Mouse (Mus musculus): ENCODE measurements at regions not wholly inside any gene's neighbourhood (a gene's known extent, or its start where the extent isn't known, plus 50 kb on each side); places are given as distances from the start of the nearest gene placed in this dataset.

DNA sequence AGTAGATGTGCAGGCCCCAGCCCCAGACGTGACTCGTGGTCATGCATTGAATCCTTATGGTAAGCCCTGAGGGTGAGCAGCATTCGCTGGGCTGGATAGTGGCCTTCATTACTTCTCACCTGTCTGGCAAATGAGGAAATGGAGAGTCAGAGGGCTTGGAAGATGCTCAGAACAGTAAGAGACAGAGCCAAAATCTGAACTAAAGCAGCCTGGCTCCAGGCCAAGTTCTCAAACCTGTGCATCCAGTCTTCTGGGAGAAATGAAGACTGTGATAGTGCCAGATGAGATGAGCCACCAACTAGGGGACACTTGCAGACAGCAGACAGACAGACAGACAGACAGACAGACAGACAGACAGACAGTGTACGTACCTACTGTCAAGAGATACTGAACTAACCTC, 137.1 kb downstream of the Wscd1 start:
- no peak for DNase-seq (ENCODE audit: extremely low spot score)

DNA sequence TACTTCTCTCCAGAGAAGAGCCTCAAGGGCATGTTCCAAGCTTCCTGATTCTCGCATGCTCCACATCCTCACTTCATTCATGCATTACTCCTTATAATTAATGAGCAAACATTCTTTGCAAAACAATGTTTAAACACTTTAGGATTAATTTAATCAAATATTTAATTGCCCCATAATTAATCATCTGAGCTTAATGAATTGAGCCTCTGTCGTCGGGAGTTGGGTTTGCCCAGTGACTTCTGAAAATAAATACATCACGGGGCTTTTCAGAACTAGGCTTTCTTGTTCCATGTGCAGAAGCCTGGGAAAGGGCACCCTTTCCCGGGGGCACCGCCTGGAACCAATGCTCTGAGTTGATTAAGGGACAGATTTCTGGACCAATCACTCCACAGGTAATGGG, 135.1 kb downstream of the Wscd1 start:
- no peak for DNase-seq (ENCODE audit: extremely low spot score)

DNA sequence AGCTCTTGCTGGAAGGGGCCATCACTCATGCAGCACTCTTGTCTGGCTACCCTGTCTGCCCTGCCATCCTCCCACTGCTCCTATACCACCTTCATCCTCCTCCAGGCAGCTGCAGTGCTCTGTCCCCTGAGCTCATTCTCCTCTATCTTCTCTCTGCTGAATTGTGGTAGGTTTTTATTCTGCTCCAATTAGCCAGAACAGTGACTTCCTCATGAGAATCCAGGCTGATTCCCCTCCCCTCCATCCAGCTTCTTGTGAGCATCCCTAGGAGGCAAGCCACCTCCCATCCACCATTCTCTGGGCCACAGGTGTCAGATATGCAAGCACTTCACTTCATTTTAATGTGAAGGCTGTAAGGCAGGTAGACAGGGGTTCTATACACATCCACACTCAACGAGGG, 132.1 kb downstream of the Wscd1 start:
- DNase-seq (ENCODE audit: extremely low spot score) = no peak

DNA sequence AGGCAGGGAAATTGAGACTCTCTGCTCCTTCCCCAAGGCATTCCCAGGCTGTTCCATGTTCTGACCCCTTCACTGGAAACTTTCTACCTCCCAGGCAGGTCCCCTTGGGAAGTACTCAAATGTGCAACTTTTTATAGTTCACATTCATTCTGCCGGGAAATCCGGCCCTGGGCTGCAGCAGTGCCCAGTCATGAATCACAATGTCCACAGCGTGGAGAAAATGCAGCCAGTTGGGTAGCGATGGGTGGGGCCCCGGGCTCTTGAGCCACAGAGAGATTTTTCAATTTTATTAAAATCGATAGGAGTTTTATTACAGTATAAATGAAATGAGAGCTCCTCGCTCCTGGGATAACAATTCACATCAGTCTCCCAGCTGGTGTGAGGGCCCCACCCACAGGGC, 121.6 kb downstream of the Wscd1 start:
- no peak for DNase-seq (ENCODE audit: extremely low spot score)

DNA sequence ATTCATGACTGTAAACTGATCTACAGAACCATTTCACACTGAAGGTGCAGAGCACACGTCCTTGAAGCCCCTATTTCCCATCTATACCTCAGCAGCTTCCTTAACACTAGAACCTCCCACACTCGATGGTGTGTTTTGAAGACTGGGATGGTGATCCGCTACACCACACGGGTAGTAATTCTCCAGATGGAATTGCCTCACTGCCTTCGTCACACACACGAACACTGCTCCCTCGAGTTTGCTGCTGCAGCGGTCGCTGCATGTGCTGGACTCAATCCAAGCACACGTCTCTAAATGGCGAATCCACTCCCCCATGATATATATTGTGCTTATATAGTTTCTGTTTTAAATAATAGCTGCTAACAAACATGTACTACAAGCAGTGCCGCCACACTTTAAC, 117.0 kb downstream of the Wscd1 start:
- no peak for DNase-seq (ENCODE audit: extremely low spot score)

DNA sequence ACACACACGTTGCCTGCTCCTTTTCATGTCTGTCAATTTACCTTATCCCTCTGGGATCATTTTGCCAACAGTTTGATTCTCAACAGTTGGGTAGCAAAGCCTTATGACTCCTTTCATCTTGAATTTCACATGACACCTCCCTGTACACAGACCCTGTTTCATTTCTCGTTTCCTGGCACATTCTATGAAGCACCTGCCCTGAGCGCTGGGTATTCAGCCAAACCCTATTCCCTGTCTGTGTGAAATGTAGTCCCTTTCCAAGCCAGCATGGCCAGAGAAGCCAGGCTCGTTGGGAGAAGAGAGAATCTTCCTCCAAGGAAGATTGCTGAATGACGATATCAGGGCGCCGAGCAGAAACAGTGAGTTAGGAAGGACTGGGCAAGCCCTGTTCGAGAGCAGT, 108.2 kb downstream of the Wscd1 start:
- no peak for DNase-seq (ENCODE audit: extremely low spot score)

DNA sequence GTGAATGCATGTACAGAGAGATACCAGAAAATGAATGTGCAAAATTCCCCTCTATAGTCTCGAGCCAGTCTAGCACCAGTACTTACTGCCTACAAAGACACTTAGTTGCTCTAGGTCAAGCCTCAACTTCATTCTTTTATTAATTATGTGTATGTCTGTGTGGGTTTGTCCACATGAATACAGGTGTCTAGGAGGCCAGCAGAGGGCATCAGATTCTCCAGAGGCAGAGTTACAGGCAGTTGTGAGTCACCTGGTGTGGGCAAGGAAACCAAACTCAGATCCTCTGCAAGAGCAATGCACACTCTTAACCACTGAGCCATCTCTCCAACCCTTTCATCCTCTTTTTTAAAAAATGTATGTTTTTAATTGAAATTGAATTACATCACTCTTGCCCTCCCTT, 105.8 kb downstream of the Wscd1 start:
- no peak for DNase-seq (ENCODE audit: extremely low spot score)

DNA sequence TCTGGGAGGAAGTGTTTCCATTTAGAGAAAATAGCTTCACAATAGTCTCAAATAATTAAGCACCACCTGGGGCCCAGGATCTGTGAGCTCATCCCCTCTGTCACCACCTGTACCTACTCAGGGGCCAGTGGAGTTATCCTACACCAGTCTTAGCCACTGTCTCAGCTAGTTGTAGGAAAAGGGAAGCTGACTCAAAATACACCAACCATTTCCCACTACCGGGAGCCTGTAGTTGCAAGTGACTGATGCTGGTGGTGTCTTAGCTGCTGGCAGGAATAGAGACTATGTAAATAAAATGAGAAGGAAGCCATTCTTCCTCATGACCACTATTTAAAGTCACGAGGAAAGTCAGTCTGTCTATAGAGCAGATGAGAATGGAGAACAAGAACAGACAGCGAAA, 105.3 kb downstream of the Wscd1 start:
- no peak for DNase-seq (ENCODE audit: extremely low spot score)

DNA sequence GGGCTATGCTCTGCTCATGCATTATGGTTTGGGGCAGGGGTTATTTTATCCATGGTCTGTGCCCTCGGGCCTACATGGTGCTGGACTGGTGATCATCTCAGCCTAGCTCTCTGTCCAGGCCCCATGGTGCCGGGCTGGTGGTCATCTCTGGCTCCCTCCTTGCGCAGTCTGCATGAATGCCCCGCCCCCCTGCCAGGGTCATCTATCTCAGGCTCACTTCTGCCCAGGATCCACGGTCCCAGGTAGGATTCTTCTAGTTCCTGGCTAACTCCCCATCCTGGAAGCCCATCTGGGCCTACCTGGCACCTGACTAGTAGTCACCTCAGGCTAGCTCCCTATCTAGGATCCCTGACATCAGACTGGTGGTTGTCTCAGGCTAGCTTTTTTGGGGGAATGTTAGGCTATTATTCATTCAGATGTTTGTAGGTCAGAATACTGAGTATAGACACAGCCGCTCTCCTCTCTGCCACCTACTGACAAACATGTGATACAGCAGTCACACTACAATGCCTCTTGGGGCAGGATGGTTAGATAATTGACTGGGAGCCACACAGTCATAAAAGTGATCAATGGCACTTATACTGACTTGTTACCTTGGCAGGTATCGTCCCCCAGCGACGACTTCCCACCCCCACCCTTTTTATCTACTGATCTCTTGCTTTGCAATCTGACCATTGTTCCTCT, 98.1 kb downstream of the Wscd1 start:
- DNase-seq (ENCODE audit: extremely low spot score) = peak; percentile 7

DNA sequence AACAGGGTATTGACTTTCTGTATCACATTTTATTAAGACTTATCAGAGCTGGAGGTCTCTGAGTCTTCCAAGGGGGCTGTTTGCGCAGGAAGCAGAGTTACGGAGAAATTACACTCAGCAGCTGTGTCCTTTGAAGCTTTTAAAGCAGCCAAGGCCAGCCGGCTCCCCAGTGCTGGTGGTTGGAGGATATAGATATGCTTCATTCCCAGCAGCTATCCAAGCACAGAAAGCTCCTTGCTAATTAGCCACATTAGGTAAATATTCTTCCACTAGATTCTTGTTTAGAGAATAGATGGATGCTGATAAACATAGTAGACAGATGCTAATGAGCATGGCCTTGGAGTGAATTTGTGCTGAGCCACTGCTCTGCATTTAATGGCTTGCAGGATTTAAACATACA, 96.8 kb downstream of the Wscd1 start:
- no peak for DNase-seq (ENCODE audit: extremely low spot score)

DNA sequence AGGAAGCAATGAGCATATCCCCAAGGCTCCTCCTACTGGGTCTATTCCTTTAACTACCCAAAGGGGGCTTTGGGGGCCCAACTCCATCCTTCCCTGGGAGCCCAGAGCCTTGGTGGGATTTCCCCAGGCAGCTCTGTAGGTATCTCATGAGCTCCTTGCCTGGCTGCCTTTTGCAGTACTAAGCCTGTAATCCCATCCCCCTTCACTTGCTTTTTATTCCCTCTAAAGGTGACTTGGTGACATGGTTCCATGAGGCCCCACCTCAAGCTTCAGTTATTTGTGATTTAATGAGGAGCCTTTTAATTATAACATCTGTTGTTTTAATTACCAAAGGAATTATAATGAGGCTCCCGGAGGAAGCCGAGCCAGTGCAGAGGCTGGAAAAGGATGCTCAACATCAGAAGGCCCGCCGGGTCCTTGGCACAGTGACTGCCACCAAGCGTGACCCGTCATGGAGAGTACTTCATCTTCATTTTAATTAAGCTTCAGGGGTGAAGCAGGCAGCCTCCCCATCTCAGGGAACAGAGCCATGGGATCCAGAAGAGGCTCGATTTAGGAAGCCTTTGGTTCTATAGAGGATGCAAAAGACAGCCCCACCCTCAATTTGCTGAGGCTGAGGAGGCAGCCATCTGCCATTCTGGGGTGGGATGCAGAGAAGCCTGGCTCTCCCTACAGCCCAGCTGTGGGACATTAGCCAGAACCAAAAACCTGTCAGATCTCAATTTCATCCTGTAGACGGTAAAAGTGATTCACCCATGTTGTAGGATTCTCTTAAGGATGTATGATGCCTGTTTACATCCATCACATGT, 91.1 kb downstream of the Wscd1 start:
- DNase-seq (ENCODE audit: extremely low spot score) = no peak

Data from embryo, embryonic 9.5 days (tissue).